Mouse (Mus musculus) heart, postnatal 4 days (tissue): ENCODE results near the gene Mgat1. TPM values are rescaled to one million over a fixed set of nuclear protein-coding genes. Genes with fewer than 3 reads are reported as not detected.
"Not testable (repeated sequence)": the region's sequence is repeated elsewhere in the genome, so short reads cannot be mapped to it uniquely, and the experiment has no call there.

ENCODE experiments used
- DNase-seq: peaks from one replicate; pipeline ENCODE4 v3.0.0; 2021
- total RNA-seq, 2 experiments: library from RNA; stranded (reverse); gene quantifications; 2 replicates each; pipeline ENCODE4 v1.2.3; 2021

The Mgat1 gene
- total RNA-seq, 2 experiments from 2014 or later, result 71.2 to 76.7 TPM

GRCm38 (mm10) chr11:49265101-49265500 lies 21.1 kb downstream of the Mgat1 start:
- no peak for DNase-seq

GRCm38 (mm10) chr11:49266671-49267070 lies 22.7 kb downstream of the Mgat1 start:
- DNase-seq, result no peak

GRCm38 (mm10) chr11:49267316-49267715 lies 23.3 kb downstream of the Mgat1 start:
- no peak for DNase-seq

GRCm38 (mm10) chr11:49267970-49268579 lies 24.1 kb downstream of the Mgat1 start:
- peak; percentile 42 for DNase-seq

GRCm38 (mm10) chr11:49269761-49270160 lies 25.8 kb downstream of the Mgat1 start:
- no peak for DNase-seq

GRCm38 (mm10) chr11:49270368-49270767 lies 26.4 kb downstream of the Mgat1 start:
- DNase-seq, result no peak

GRCm38 (mm10) chr11:49271334-49271733 lies 27.3 kb downstream of the Mgat1 start:
- DNase-seq, result peak; percentile 59

GRCm38 (mm10) chr11:49273834-49274519 lies 30.0 kb downstream of the Mgat1 start:
- DNase-seq, result no peak

- no peak for DNase-seq
These were observed 34.2 kb downstream of the Mgat1 start, which contains the start of gene Olfr1393 for GRCm38 (mm10) chr11:49278222-49278621. TSS of gene Olfr1393 (plus strand) at chr11:49278304.

GRCm38 (mm10) chr11:49284982-49285381 lies 41.0 kb downstream of the Mgat1 start, which contains the start of gene Olfr1392:
TSS of gene Olfr1392 (plus strand) at chr11:49285282.
- not testable (repeated sequence) for DNase-seq

GRCm38 (mm10) chr11:49287251-49287650 lies 43.3 kb downstream of the Mgat1 start:
- no peak for DNase-seq

GRCm38 (mm10) chr11:49292777-49293176 lies 48.8 kb downstream of the Mgat1 start:
- no peak for DNase-seq

GRCm38 (mm10) chr11:49304441-49304840 lies 60.5 kb downstream of the Mgat1 start, which contains the start of gene Olfr10:
TSS of gene Olfr10 (plus strand) at chr11:49304741.
- no peak for DNase-seq

- not testable (repeated sequence) for DNase-seq
These were observed 64.6 kb downstream of the Mgat1 start for GRCm38 (mm10) chr11:49308547-49308946.

Other genes starting within 250 kb of the Mgat1 start
- 1 to 10 TPM; 3.6 to 3.9 TPM for gene 9930111J21Rik2, start 192.9 kb upstream of the Mgat1 start, total RNA-seq
- gene Tgtp2, start 180.0 kb upstream of the Mgat1 start, total RNA-seq, result not detected
- gene Ifi47, start 167.6 kb upstream of the Mgat1 start, total RNA-seq, result 1 to 10 TPM; 1.4 to 1.6 TPM
- 1 to 10 TPM in 1 of 2 experiments, under 1 TPM in 1; 0.63 to 1.1 TPM for gene Olfr1396, start 129.3 kb upstream of the Mgat1 start, total RNA-seq
- gene Olfr1395, start 101.9 kb upstream of the Mgat1 start, total RNA-seq, result not detected
- not detected for gene Olfr1394, start 89.8 kb upstream of the Mgat1 start, total RNA-seq
- 10 to 100 TPM; 38.4 to 40.3 TPM for gene Btnl9, start 57.0 kb upstream of the Mgat1 start, total RNA-seq
- gene Zfp62, start 40.9 kb upstream of the Mgat1 start, total RNA-seq, result 10 to 100 TPM; 37.2 to 37.7 TPM
- gene Olfr1393, start 34.1 kb downstream of the Mgat1 start, total RNA-seq, result under 1 TPM; 0.23 to 0.33 TPM
- gene Olfr1392, start 41.1 kb downstream of the Mgat1 start, total RNA-seq, result under 1 TPM in 1 of 2 experiments, not detected in 1; 0.11 TPM
- gene Olfr10, start 60.5 kb downstream of the Mgat1 start, total RNA-seq, result not detected
- not detected for gene Olfr1391, start 78.6 kb downstream of the Mgat1 start, total RNA-seq
- gene Olfr1390, start 91.0 kb downstream of the Mgat1 start, total RNA-seq, result not detected
- gene Olfr1389, start 178.9 kb downstream of the Mgat1 start, total RNA-seq, result not detected
- gene Olfr1388, start 192.4 kb downstream of the Mgat1 start, total RNA-seq, result not detected
- not detected for gene Olfr1387, start 211.2 kb downstream of the Mgat1 start, total RNA-seq
- not detected for gene Olfr1386, start 220.9 kb downstream of the Mgat1 start, total RNA-seq
- not detected for gene Olfr1385, start 244.9 kb downstream of the Mgat1 start, total RNA-seq